Mouse (Mus musculus) C2C12 (cell line): ENCODE data around the gene Pde10a.

Experiments used
- CTCF ChIP-seq: IDR thresholded peaks from one replicate; pipeline ENCODE4 v1.5.1; 2011; ENCODE audit not compliant: control insufficient read depth, insufficient read depth, insufficient read length
- FOSL1 ChIP-seq: IDR thresholded peaks from one replicate; pipeline ENCODE4 v1.8.0; 2011; ENCODE audit warnings: mild to moderate bottlenecking, low read length; ENCODE audit not compliant: poor library complexity, insufficient read depth, severe bottlenecking
- MYOD1 ChIP-seq: IDR thresholded peaks from one replicate; pipeline ENCODE4 v1.6.1; 2011; ENCODE audit warnings: low read depth; ENCODE audit not compliant: control insufficient read depth, insufficient read length
- MYOG ChIP-seq: IDR thresholded peaks from one replicate; pipeline ENCODE4 v1.6.1; 2011; ENCODE audit not compliant: control insufficient read depth, insufficient read length; ENCODE audit errors: extremely low read depth
- USF1 ChIP-seq: IDR thresholded peaks from one replicate; pipeline ENCODE4 v1.6.1; 2011; ENCODE audit warnings: low read depth, mild to moderate bottlenecking, control low read depth, moderate library complexity

DNA sequence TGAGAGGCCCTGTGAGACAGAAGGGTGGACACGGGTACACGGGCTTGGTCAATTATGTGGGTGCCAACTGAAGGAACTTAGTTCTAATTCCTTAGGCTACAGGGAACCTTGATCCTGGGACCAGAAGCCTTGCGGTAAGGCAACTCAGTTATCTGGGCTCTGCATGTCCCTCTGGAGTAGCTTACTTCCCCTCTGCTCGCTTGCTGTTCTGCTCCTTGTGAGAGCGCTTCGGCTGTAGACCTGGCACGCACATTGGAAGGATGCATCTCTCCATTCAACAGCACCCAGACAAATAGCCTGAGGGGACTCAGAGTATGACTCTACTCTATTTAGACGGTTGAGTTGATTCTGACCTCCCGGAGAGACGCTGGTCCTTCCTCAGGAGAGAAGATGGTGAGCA lies 344.1 kb downstream of the Pde10a start:
- TF ChIP-seq USF1 (no peak), MYOD1 (no peak), CTCF (no peak), MYOG (no peak), FOSL1 (no peak)
